Mouse (Mus musculus) heart, embryonic 11.5 days (tissue): Measurements from ENCODE around the gene Calhm5. TPM values are rescaled to one million over a fixed set of nuclear protein-coding genes. Genes with fewer than 3 reads are reported as not detected.

ENCODE experiments used
- ATAC-seq: fragments of 200-750 bp; cut with Nextera tagmentation; replicated peaks from 2 replicates; pipeline ENCODE4 v1.8.0; 2017; ENCODE audit warnings: moderate library complexity; ENCODE audit not compliant: insufficient number of reproducible peaks, low FRiP score, low TSS enrichment
- H3K27ac ChIP-seq: fragments of 300-500 bp; sonication (generic); 2 replicates; pipeline ENCODE4 v1.5.1; 2014; ENCODE audit warnings: mild to moderate bottlenecking, low read depth, low read length
- H3K27me3 ChIP-seq: fragments of 300-500 bp; sonication (generic); 2 replicates; pipeline ENCODE4 v1.6.1; 2014; ENCODE audit warnings: mild to moderate bottlenecking, low read length, mixed read lengths; ENCODE audit not compliant: control insufficient read depth, insufficient read depth
- H3K36me3 ChIP-seq: fragments of 300-500 bp; sonication (generic); 2 replicates; pipeline ENCODE4 v1.6.1; 2014; ENCODE audit warnings: mild to moderate bottlenecking, low read length, moderate library complexity, mixed read lengths; ENCODE audit not compliant: control insufficient read depth, insufficient read depth
- H3K4me1 ChIP-seq: fragments of 300-500 bp; sonication (generic); 2 replicates; pipeline ENCODE4 v1.6.1; 2014; ENCODE audit warnings: low read length; ENCODE audit not compliant: control insufficient read depth, insufficient read depth
- H3K4me2 ChIP-seq: fragments of 300-500 bp; sonication (generic); 2 replicates; pipeline ENCODE4 v1.6.1; 2014; ENCODE audit warnings: mild to moderate bottlenecking, moderate library complexity
- H3K4me3 ChIP-seq: fragments of 300-500 bp; sonication (generic); 2 replicates; pipeline ENCODE4 v1.5.1; 2014; ENCODE audit warnings: low read depth, low read length
- H3K9ac ChIP-seq: fragments of 300-500 bp; sonication (generic); 2 replicates; pipeline ENCODE4 v1.6.1; 2014; ENCODE audit warnings: mild to moderate bottlenecking, low read depth, low read length, moderate library complexity
- H3K9me3 ChIP-seq: fragments of 300-500 bp; sonication (generic); replicated peaks from 2 replicates; pipeline ENCODE4 v1.6.1; 2016; ENCODE audit warnings: low read length; ENCODE audit not compliant: control insufficient read depth
- WGBS: fragments of 180-500 bp; shearing (Covaris S2); extraction: QIAGEN DNeasy Blood & Tissue Kit; methylation state at CpG from one replicate; pipeline ENCODE4 v1.1.7; 2014; ENCODE audit not compliant: insufficient replicate concordance; 5-methylcytosine and 5-hydroxymethylcytosine counted together
- polyA plus RNA-seq: library from polyadenylated mRNA; unstranded; fragments of >200 nt; fragmentation: Nextera tagmentation; extraction: Ambion mirVana; gene quantifications from 2 replicates; pipeline ENCODE4 v1.2.1, GENCODE M21; 2014

Gene Calhm5
- 0.86 and 1.2 TPM in 2 replicates for polyA plus RNA-seq

DNA sequence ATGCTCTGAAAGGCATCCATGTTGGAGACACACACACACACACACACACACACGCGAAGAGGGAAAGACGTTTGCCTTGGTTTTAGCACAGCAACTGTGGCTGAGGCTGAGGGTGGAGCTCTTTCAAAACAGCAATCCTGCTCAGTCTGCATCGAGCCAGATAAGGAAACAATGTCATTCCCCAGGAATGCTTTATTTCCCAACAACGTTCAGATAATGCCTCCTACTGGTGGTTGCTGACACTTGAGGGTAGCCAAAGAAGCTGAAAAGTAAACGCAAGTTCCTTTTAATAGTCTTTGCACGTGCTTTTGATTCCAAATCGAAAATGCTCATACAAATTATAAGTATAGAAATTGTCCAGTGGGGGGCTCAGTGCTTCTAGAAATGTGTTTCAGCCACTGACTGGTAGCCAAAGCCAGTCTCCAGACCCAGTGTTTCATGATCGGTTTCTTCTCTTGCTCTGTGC lies at the start of gene Calhm5:
Gene Calhm5 (minus strand): TSS at position 102 of the 466 bp plus-strand sequence.
- H3K9ac ChIP-seq: peak within 1 kb of the TSS; percentile 69
- H3K27ac ChIP-seq: no peak within 1 kb of the TSS

GRCm38 (mm10) chr10:34141693-34142092 lies 45.4 kb upstream of the Calhm5 start:
- Histone ChIP-seq H3K4me2 (no peak overlapping the region), H3K9ac (no peak overlapping the region), H3K27ac (no peak overlapping the region), H3K4me1 (peaks cover 6% of the 10 kb centered on the region; the same call in 1 of the 2 replicates), H3K36me3 (no peaks in the 10 kb centered on the region), H3K27me3 (no peaks in the 10 kb centered on the region), H3K9me3 (no peaks in the 10 kb centered on the region), H3K4me3 (no peak overlapping the region)
- WGBS: 74% methylated on average over 2 of the region's 2 CpGs
- ATAC-seq: no peak

More for the DNA sequence above, at the start of gene Calhm5:
- no peaks in the 10 kb centered on the region for H3K4me1 ChIP-seq
- H3K4me2 ChIP-seq: peak within 1 kb of the TSS; percentile 64
- no peaks in the 10 kb centered on the region for H3K9me3 ChIP-seq
- 14% methylated on average over 9 of the region's 9 CpGs for WGBS
- H3K4me3 ChIP-seq: peak within 1 kb of the TSS; percentile 39
- H3K36me3 ChIP-seq: no peaks in the 10 kb centered on the region
- no peaks in the 10 kb centered on the region for H3K27me3 ChIP-seq
- peak; percentile 79 for ATAC-seq

DNA sequence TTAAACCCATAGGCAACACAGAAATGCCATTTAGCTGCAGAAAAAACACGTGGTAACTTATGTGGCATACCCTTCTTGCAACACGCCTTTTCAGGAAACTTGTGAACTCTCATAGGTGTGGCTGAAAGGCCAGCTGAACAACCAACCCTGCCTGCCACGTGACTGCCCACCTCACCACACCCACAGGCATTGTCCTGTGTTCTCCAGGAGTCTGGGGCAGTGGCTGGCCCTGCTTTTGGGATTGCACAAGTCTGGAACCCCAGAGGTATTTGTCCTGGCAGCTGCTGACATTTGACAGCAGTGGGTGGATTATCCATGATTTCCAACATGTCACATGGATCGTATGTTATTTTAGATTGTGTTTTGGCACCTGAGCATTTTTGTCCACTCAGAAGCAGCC lies 43.4 kb upstream of the Calhm5 start:
- H3K9me3 ChIP-seq: no peaks in the 10 kb centered on the region
- no peaks in the 10 kb centered on the region for H3K27me3 ChIP-seq
- no peak overlapping the region for H3K27ac ChIP-seq
- no peak overlapping the region for H3K4me3 ChIP-seq
- ATAC-seq: no peak
- 63% methylated on average over 4 of the region's 4 CpGs for WGBS
- H3K9ac ChIP-seq: no peak overlapping the region
- no peak overlapping the region for H3K4me2 ChIP-seq
- H3K4me1 ChIP-seq: peaks cover 6% of the 10 kb centered on the region; the same call in 1 of the 2 replicates
- no peaks in the 10 kb centered on the region for H3K36me3 ChIP-seq

- Histone ChIP-seq H3K36me3 (no peaks in the 10 kb centered on the region), H3K9me3 (no peaks in the 10 kb centered on the region), H3K4me2 (no peak overlapping the region), H3K9ac (no peak overlapping the region), H3K27ac (no peak overlapping the region), H3K4me1 (peaks cover 6% of the 10 kb centered on the region; the same call in 1 of the 2 replicates), H3K27me3 (no peaks in the 10 kb centered on the region), H3K4me3 (no peak overlapping the region)
- ATAC-seq: no peak
- WGBS: 34% methylated on average over 6 of the region's 6 CpGs
Observed at GRCm38 (mm10) chr10:34138027-34138426, 41.7 kb upstream of the Calhm5 start.

DNA sequence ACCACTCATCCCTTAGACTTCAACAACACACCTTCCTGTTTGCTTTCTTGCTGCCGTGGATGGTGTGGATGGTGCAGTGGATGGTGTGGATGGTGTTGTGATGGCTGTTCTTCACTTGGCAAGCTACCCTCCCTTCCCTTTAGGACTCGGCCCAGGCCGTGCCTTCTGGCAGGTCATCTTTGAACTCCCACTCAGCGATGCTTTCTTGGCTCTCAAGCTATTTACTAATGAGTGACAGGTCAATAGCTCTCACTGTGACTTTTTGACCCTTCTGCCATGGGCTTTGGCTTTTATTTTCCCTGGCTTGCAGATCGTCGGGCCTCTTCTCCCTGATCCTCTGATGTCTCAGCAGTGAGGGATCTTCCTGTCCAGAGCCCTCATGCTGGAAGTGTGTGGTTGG lies 40.1 kb upstream of the Calhm5 start:
- no peaks in the 10 kb centered on the region for H3K9me3 ChIP-seq
- no peak overlapping the region for H3K27ac ChIP-seq
- H3K36me3 ChIP-seq: no peaks in the 10 kb centered on the region
- WGBS: 42% methylated on average over 6 of the region's 6 CpGs
- H3K27me3 ChIP-seq: no peaks in the 10 kb centered on the region
- peaks cover 6% of the 10 kb centered on the region; the same call in 1 of the 2 replicates for H3K4me1 ChIP-seq
- H3K4me2 ChIP-seq: no peak overlapping the region
- H3K9ac ChIP-seq: no peak overlapping the region
- no peak for ATAC-seq
- no peak overlapping the region for H3K4me3 ChIP-seq

GRCm38 (mm10) chr10:34131356-34131755 lies 35.0 kb upstream of the Calhm5 start:
- Histone ChIP-seq H3K9me3 (no peaks in the 10 kb centered on the region), H3K27ac (no peak overlapping the region), H3K9ac (no peak overlapping the region), H3K36me3 (no peaks in the 10 kb centered on the region), H3K4me3 (no peak overlapping the region), H3K27me3 (no peaks in the 10 kb centered on the region), H3K4me2 (no peak overlapping the region), H3K4me1 (0 out of 2 replicates have a peak, but pooled peaks cover 2% of the 10 kb centered on the region)
- no peak for ATAC-seq
- WGBS: 65% methylated on average over 2 of the region's 2 CpGs

DNA sequence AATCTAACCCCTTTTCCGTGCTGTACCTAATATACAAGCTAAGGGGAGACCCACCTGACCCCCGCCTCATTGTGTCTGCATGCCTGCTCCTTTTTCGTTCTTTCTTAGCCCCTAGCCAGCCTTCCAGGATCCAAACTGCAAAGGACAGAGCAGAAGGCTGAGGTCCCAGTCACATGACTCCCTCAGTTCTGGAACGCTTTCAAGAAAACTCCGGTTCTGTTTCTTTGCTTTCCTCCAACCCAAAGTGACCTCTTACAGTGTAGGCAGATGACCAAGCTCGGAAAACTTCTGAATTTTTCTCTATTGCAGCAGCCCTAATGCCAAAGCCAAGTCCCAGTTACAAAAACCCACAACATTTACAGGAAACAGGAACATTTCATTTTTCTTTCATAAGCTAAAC lies 32.1 kb upstream of the Calhm5 start:
- Histone ChIP-seq H3K36me3 (no peaks in the 10 kb centered on the region), H3K4me3 (no peak overlapping the region), H3K4me1 (0 out of 2 replicates have a peak, but pooled peaks cover 2% of the 10 kb centered on the region), H3K9me3 (no peaks in the 10 kb centered on the region), H3K27me3 (no peaks in the 10 kb centered on the region), H3K9ac (no peak overlapping the region), H3K4me2 (no peak overlapping the region), H3K27ac (no peak overlapping the region)
- ATAC-seq: no peak
- 81% methylated on average over 6 of the region's 6 CpGs for WGBS

- ATAC-seq: peak; percentile 46; the same call in 1 of the 2 replicates
- Histone ChIP-seq H3K4me3 (peak within 1 kb of the TSS; percentile 44), H3K4me1 (0 out of 2 replicates have a peak, but pooled peaks cover 2% of the 10 kb centered on the region), H3K27me3 (no peaks in the 10 kb centered on the region), H3K9me3 (no peaks in the 10 kb centered on the region), H3K4me2 (peak within 1 kb of the TSS; percentile 75), H3K9ac (peak within 1 kb of the TSS; percentile 16; the same call in 1 of the 2 replicates), H3K27ac (no peak within 1 kb of the TSS), H3K36me3 (no peaks in the 10 kb centered on the region)
- WGBS: 17% methylated on average over 44 of the region's 44 CpGs
Observed at GRCm38 (mm10) chr10:34127392-34128378, 31.4 kb upstream of the Calhm5 start, which contains the start of gene Calhm6. TSS of gene Calhm6 (minus strand) at chr10:34127984.
